Mouse (Mus musculus) myocyte (in vitro differentiated cells): Measurements from ENCODE around the gene Amt.

Source experiments
- CEBPB ChIP-seq: IDR thresholded peaks from 2 replicates; pipeline ENCODE4 v1.6.1; 2011; ENCODE audit warnings: mild to moderate bottlenecking, moderate library complexity; ENCODE audit not compliant: poor library complexity, insufficient read depth, severe bottlenecking
- E2F4 ChIP-seq: IDR thresholded peaks from one replicate; pipeline ENCODE4 v1.6.1; 2011; ENCODE audit warnings: mild to moderate bottlenecking, control low read depth, moderate library complexity; ENCODE audit not compliant: insufficient read depth
- MAX ChIP-seq: IDR thresholded peaks from one replicate; pipeline ENCODE4 v1.6.1; 2011; ENCODE audit warnings: low read depth, mild to moderate bottlenecking, control low read depth
- MYOD1 ChIP-seq, 3 experiments: IDR thresholded peaks; one replicate each; pipeline ENCODE4 v1.6.1; 2011; ENCODE audit warnings: control low read depth in 2 of 3, low read depth in 2 of 3, mild to moderate bottlenecking in 2 of 3, moderate library complexity in 1 of 3; ENCODE audit not compliant: insufficient read length in 2 of 3, control insufficient read depth in 1 of 3
- POLR2A ChIP-seq: IDR thresholded peaks from one replicate; pipeline ENCODE4 v1.6.1; 2011; ENCODE audit warnings: low read depth, mild to moderate bottlenecking, control low read depth, moderate library complexity; ENCODE audit not compliant: insufficient read length
- TCF3 ChIP-seq: IDR thresholded peaks from one replicate; pipeline ENCODE4 v1.6.1; 2011; ENCODE audit warnings: low read depth, control low read depth; ENCODE audit not compliant: insufficient read length

- TF ChIP-seq CEBPB, result no peak
- no peak for TF ChIP-seq POLR2A
- no peak for TF ChIP-seq TCF3
- TF ChIP-seq MAX, result no peak
- no peak for TF ChIP-seq E2F4
- TF ChIP-seq MYOD1 (IDR thresholded peaks at IDR 0.05; ENCODE audit: control insufficient read depth in 1 of 3, insufficient read length in 2 of 3, low read depth in 2 of 3), result no peak
These were observed 43.9 kb upstream of the Amt start for GRCm38 (mm10) chr9:108252766-108253165.
